ENCODE assay signal across 20 mouse cellular contexts in the genomic region with DNA sequence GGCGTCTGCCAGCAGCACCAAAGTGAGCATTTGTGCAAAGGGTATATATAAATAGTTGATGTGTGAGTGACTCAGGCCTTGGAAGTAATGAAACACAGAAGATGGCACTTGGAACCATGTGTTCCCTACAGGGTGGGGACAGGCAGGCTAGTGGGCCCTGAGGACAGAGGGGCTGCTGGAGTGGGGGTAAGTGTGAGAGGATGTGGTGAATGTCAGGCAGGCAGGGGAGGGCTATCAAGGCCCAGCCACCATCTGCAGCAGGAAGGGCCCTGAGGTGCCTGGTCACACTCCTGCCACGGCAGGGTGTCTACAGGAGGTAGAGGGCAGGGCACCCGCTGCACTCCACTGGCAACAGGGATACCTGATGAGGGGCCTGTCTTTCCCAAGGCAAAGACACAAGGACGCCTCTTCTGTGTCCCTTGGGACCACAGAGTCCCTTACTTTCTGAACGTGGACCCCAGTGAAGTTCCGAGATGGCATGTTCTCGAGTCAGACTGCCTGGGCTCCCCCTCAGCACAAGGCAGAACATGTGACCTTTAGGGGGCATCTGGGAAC. TPM values are rescaled to one million over a fixed set of nuclear protein-coding genes. Genes with fewer than 3 reads are reported as not detected.
DNase-seq lines count a peak whose midpoint lies in the region; ATAC-seq and TF ChIP-seq lines count a peak whose summit lies in the region.
"Had no signal": no experiment of that assay in that cellular context is flagged by ENCODE, and none has a peak within 500 bp of the region (broad histone marks: within the 10 kb centered on the region; RNA-seq: fewer than 3 reads in every experiment).

No protein-coding gene starts in this region.

- H3K27ac ChIP-seq in heart, embryonic 14.5 days (replicated peaks in 1 of 2; ENCODE audit: control insufficient read depth in 1 of 2, insufficient read depth in 1 of 2, low read depth in 2 of 2, low read length in 2 of 2) = peak overlapping the region; percentile 15 to 61
- no peak overlapping the region for H3K27ac ChIP-seq in heart, embryonic 11.5 days (ENCODE audit: low read depth, low read length)
- H3K27ac ChIP-seq in stomach, postnatal 0 days (replicated peaks) = 0 out of 2 replicates have a peak overlapping the region, but pooled peaks have one; percentile 30
- no peak overlapping the region for H3K27ac ChIP-seq in hindbrain, embryonic 16.5 days (ENCODE audit: low read depth, low read length)
- H3K27ac ChIP-seq: forebrain, embryonic 15.5 days; hindbrain, embryonic 13.5 days; limb, embryonic 13.5 days; midbrain, embryonic 12.5 days had no signal

- no peaks in the 10 kb centered on the region for H3K27me3 ChIP-seq in heart, embryonic 14.5 days (ENCODE audit: control insufficient read depth, insufficient read depth, low read length)
- H3K27me3 ChIP-seq in heart, embryonic 11.5 days (ENCODE audit: control insufficient read depth, insufficient read depth, low read length) = no peaks in the 10 kb centered on the region
- H3K27me3 ChIP-seq in stomach, postnatal 0 days (ENCODE audit: control insufficient read depth, insufficient read depth, low read length) = no peaks in the 10 kb centered on the region
- no peaks in the 10 kb centered on the region for H3K27me3 ChIP-seq in hindbrain, embryonic 16.5 days (replicated peaks; ENCODE audit: control insufficient read depth, insufficient read depth, low read length)
- H3K27me3 ChIP-seq: forebrain, embryonic 15.5 days; hindbrain, embryonic 13.5 days; limb, embryonic 13.5 days; midbrain, embryonic 12.5 days had no signal

- no peak for TF ChIP-seq EP300 in stomach, postnatal 0 days (optimal IDR thresholded peaks at IDR 0.05)

- no peak overlapping the region for H3K4me2 ChIP-seq in heart, embryonic 14.5 days (ENCODE audit: low read length)
- no peak overlapping the region for H3K4me2 ChIP-seq in heart, embryonic 11.5 days
- H3K4me2 ChIP-seq in stomach, postnatal 0 days (replicated peaks; ENCODE audit: low read depth) = no peak overlapping the region
- H3K4me2 ChIP-seq in hindbrain, embryonic 16.5 days (ENCODE audit: low read length) = no peak overlapping the region
- H3K4me2 ChIP-seq: forebrain, embryonic 15.5 days; hindbrain, embryonic 13.5 days; limb, embryonic 13.5 days; midbrain, embryonic 12.5 days had no signal

- no peaks in the 10 kb centered on the region for H3K9me3 ChIP-seq in heart, embryonic 14.5 days (ENCODE audit: control insufficient read depth, low read length)
- H3K9me3 ChIP-seq in heart, embryonic 11.5 days (replicated peaks; ENCODE audit: control insufficient read depth, low read length) = no peaks in the 10 kb centered on the region
- no peaks in the 10 kb centered on the region for H3K9me3 ChIP-seq in stomach, postnatal 0 days (ENCODE audit: control insufficient read depth, low read length)
- H3K9me3 ChIP-seq in hindbrain, embryonic 16.5 days (ENCODE audit: control insufficient read depth, low read length) = no peaks in the 10 kb centered on the region
- H3K9me3 ChIP-seq: forebrain, embryonic 15.5 days; hindbrain, embryonic 13.5 days; limb, embryonic 13.5 days had no signal

- peak; percentile 0 for DNase-seq in spleen, adult 12 weeks (ENCODE audit: low spot score)
- no peak for DNase-seq in spleen, adult 18-20 months
- no peak for DNase-seq in stomach, postnatal 0 days (ENCODE audit: low spot score)
- DNase-seq in right cerebral cortex, postnatal 4 days = no peak
- DNase-seq: adrenal gland, postnatal 25 days; cerebellum, adult 8-10 months; kidney, adult 2 months; liver, postnatal 0 days; thymus, postnatal 25 days had no signal

- no peak overlapping the region for H3K4me3 ChIP-seq in heart, embryonic 14.5 days (ENCODE audit: control insufficient read depth in 1 of 2, insufficient read depth in 1 of 2, low read depth in 1 of 2, low read length in 2 of 2)
- no peak overlapping the region for H3K4me3 ChIP-seq in heart, embryonic 11.5 days (ENCODE audit: low read depth, low read length)
- H3K4me3 ChIP-seq in stomach, postnatal 0 days (ENCODE audit: low read depth, low read length) = no peak overlapping the region
- no peak overlapping the region for H3K4me3 ChIP-seq in hindbrain, embryonic 16.5 days (ENCODE audit: low read length)
- H3K4me3 ChIP-seq: forebrain, embryonic 15.5 days; hindbrain, embryonic 13.5 days; limb, embryonic 13.5 days; midbrain, embryonic 12.5 days; myocyte had no signal

- ATAC-seq in heart, embryonic 14.5 days (ENCODE audit: insufficient number of reproducible peaks, insufficient read depth, low FRiP score, low read depth) = no peak
- no peak for ATAC-seq in heart, embryonic 11.5 days (replicated peaks; ENCODE audit: insufficient number of reproducible peaks, low FRiP score, low TSS enrichment)
- peak; percentile 13 to 49; a peak in 2 of 4 replicates for ATAC-seq in hematopoietic stem cell, adult 5-6 weeks (replicated peaks in 1 of 2; ENCODE audit: insufficient read depth in 1 of 2, low FRiP score in 2 of 2, low TSS enrichment in 1 of 2, low read depth in 1 of 2, poor library complexity in 2 of 2, severe bottlenecking in 2 of 2)
- ATAC-seq in stomach, postnatal 0 days (ENCODE audit: low FRiP score, low TSS enrichment) = no peak
- no peak for ATAC-seq in hindbrain, embryonic 16.5 days
- ATAC-seq: forebrain, embryonic 15.5 days; liver, postnatal 0 days had no signal

- peak overlapping the region; percentile 6; the same call in 1 of the 2 replicates for H3K9ac ChIP-seq in heart, embryonic 14.5 days (ENCODE audit: low read length)
- H3K9ac ChIP-seq in heart, embryonic 11.5 days (ENCODE audit: low read depth, low read length) = no peak overlapping the region
- H3K9ac ChIP-seq in stomach, postnatal 0 days (ENCODE audit: low read length) = no peak overlapping the region
- no peak overlapping the region for H3K9ac ChIP-seq in hindbrain, embryonic 16.5 days (ENCODE audit: low read depth, low read length)
- H3K9ac ChIP-seq: forebrain, embryonic 15.5 days; hindbrain, embryonic 13.5 days; limb, embryonic 13.5 days; liver, postnatal 0 days; midbrain, embryonic 12.5 days had no signal

- 76% methylated on average over 7 of the region's 7 CpGs for WGBS in heart, embryonic 14.5 days
- 68% methylated on average over 7 of the region's 7 CpGs for WGBS in heart, embryonic 11.5 days (ENCODE audit: insufficient replicate concordance)
- WGBS in stomach, postnatal 0 days = 83% methylated on average over 7 of the region's 7 CpGs
- 91% methylated on average over 7 of the region's 7 CpGs for WGBS in hindbrain, embryonic 16.5 days

- H3K4me1 ChIP-seq in heart, embryonic 14.5 days (ENCODE audit: control insufficient read depth in 2 of 2, insufficient read depth in 2 of 2, low read length in 2 of 2) = peaks cover 43 to 46% of the 10 kb centered on the region in 2 experiments
- H3K4me1 ChIP-seq in heart, embryonic 11.5 days (ENCODE audit: control insufficient read depth, insufficient read depth, low read length) = peaks cover 35% of the 10 kb centered on the region
- H3K4me1 ChIP-seq in stomach, postnatal 0 days (replicated peaks; ENCODE audit: control insufficient read depth, insufficient read depth) = peaks cover 5% of the 10 kb centered on the region; the same call in 1 of the 2 replicates
- peaks cover 11% of the 10 kb centered on the region for H3K4me1 ChIP-seq in hindbrain, embryonic 16.5 days (ENCODE audit: control insufficient read depth, insufficient read depth, low read depth, low read length)

- no peak for TF ChIP-seq CTCF in stomach, postnatal 0 days (IDR thresholded peaks at IDR 0.05; ENCODE audit: low read depth)

- H3K36me3 ChIP-seq in heart, embryonic 14.5 days (ENCODE audit: control insufficient read depth, insufficient read depth, low read length) = peaks cover 46% of the 10 kb centered on the region
- peaks cover 24% of the 10 kb centered on the region for H3K36me3 ChIP-seq in heart, embryonic 11.5 days (ENCODE audit: control insufficient read depth, insufficient read depth, low read length)
- peaks cover 6% of the 10 kb centered on the region for H3K36me3 ChIP-seq in stomach, postnatal 0 days (ENCODE audit: control insufficient read depth, insufficient read depth, low read length)
- peaks cover 14% of the 10 kb centered on the region; the same call in 1 of the 2 replicates for H3K36me3 ChIP-seq in hindbrain, embryonic 16.5 days (ENCODE audit: control insufficient read depth, insufficient read depth, low read length)

RNA-seq across cellular contexts. Expression of a gene that starts 10.9 kb away (rescaled TPM):
- 33.2 and 43.6 TPM in 2 replicates for polyA plus RNA-seq in heart, embryonic 14.5 days (2014; fragmentation: Nextera tagmentation; extraction: Ambion mirVana)
- 59.2 and 63.4 TPM in 2 replicates for polyA plus RNA-seq in heart, embryonic 11.5 days (2014; fragmentation: Nextera tagmentation; extraction: Ambion mirVana)
- 37.1 and 47.2 TPM in 2 replicates for total RNA-seq in hematopoietic stem cell, adult 5-6 weeks (2017)
- 111 and 121 TPM in 2 replicates for polyA plus RNA-seq in stomach, postnatal 0 days (2015; fragmentation: Nextera tagmentation; extraction: Ambion mirVana)
- 77.6 and 78.6 TPM in 2 replicates for polyA plus RNA-seq in hindbrain, embryonic 16.5 days (2015; fragmentation: Nextera tagmentation; extraction: Ambion mirVana)

RNA-seq across cellular contexts. Expression of a gene that starts 17.6 kb away (rescaled TPM):
- polyA plus RNA-seq in heart, embryonic 14.5 days (2014; fragmentation: Nextera tagmentation; extraction: Ambion mirVana) = not detected in 2 replicates
- polyA plus RNA-seq in heart, embryonic 11.5 days (2014; fragmentation: Nextera tagmentation; extraction: Ambion mirVana) = not detected in 2 replicates
- not detected in 2 replicates for total RNA-seq in hematopoietic stem cell, adult 5-6 weeks (2017)
- not detected in 2 replicates for polyA plus RNA-seq in stomach, postnatal 0 days (2015; fragmentation: Nextera tagmentation; extraction: Ambion mirVana)
- polyA plus RNA-seq in hindbrain, embryonic 16.5 days (2015; fragmentation: Nextera tagmentation; extraction: Ambion mirVana) = not detected in 2 replicates
- total RNA-seq: adrenal gland, postnatal 25 days; gastrocnemius, adult 8-10 months; left cerebral cortex, adult 18-20 months had no signal
- polyA plus RNA-seq: forebrain, embryonic 15.5 days; hindbrain, embryonic 13.5 days; kidney, adult 2 months; limb, embryonic 13.5 days; liver, postnatal 0 days; midbrain, embryonic 12.5 days; myocyte had no signal

RNA-seq across cellular contexts. Expression of a gene that starts 37.8 kb away (rescaled TPM):
- polyA plus RNA-seq in heart, embryonic 14.5 days (2014; fragmentation: Nextera tagmentation; extraction: Ambion mirVana) = not detected in 2 replicates
- not detected in 2 replicates for polyA plus RNA-seq in heart, embryonic 11.5 days (2014; fragmentation: Nextera tagmentation; extraction: Ambion mirVana)
- total RNA-seq in hematopoietic stem cell, adult 5-6 weeks (2017) = not detected in 2 replicates
- polyA plus RNA-seq in stomach, postnatal 0 days (2015; fragmentation: Nextera tagmentation; extraction: Ambion mirVana) = 18.1 and 22.4 TPM in 2 replicates
- polyA plus RNA-seq in hindbrain, embryonic 16.5 days (2015; fragmentation: Nextera tagmentation; extraction: Ambion mirVana) = not detected in 2 replicates
- total RNA-seq: gastrocnemius, adult 8-10 months; left cerebral cortex, adult 18-20 months had no signal
- polyA plus RNA-seq: forebrain, embryonic 15.5 days; hindbrain, embryonic 13.5 days; limb, embryonic 13.5 days; midbrain, embryonic 12.5 days; myocyte had no signal

Comparison
In these comparisons a context has a peak if more than half of its experiments do, and no peak if none do; other contexts are left out.
1. H3K27ac ChIP-seq: peak in heart, embryonic 14.5 days (2 of 2) and stomach, postnatal 0 days (single experiment); none in heart, embryonic 11.5 days (single experiment) and hindbrain, embryonic 16.5 days (single experiment).
2. ATAC-seq: peak in hematopoietic stem cell, adult 5-6 weeks (2 of 2); none in heart, embryonic 14.5 days (single experiment), heart, embryonic 11.5 days (single experiment), stomach, postnatal 0 days (single experiment) and hindbrain, embryonic 16.5 days (single experiment).
3. RNA of a gene that starts 37.8 kb away (polyA plus RNA-seq): 18.1 to 22.4 TPM in stomach, postnatal 0 days; not detected in heart, embryonic 14.5 days, not detected in heart, embryonic 11.5 days and not detected in hindbrain, embryonic 16.5 days; every median in the first group is over 10 times any median in the second.